Mouse (Mus musculus): ENCODE measurements around the gene St3gal3.

DNA sequence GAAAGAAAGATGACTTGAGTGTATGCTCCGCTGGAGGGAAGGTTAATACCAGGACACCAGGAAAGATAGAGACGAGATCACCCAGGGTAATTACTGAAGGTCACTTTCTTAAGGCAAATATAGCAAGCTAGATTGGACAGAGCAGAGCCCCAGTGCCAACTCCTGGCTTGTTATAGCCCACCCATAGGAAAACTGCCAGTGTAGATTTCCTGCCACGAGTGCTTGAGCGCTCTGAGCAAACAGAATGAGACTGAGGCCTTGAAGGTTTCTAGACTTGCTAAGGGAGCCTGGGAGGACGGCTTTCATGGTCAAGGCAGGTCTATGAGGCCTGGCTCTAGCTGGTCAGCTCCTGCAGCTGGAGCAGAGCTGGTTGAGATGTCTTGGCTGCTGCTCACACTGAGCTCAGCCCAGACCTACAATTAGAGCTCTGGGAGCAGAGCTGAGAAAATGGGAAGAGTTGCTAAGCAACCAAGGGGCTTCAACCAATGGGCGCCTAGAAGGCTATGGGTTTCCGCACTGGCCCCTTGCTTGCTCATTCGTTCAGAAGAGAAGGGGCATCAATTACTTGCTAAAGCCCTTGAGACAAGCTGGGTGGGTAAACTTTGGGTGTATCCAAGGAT is 225.8 kb downstream of the St3gal3 start:
- TF ChIP-seq CTCF (IDR thresholded peaks at IDR 0.05; ENCODE audit: low read depth) (no peak), EP300 (IDR thresholded peaks at IDR 0.05; ENCODE audit: low read depth) (no peak)
